Mouse (Mus musculus) midbrain, postnatal 0 days (tissue): Measurements from ENCODE around the gene Grm5. TPM values are rescaled to one million over a fixed set of nuclear protein-coding genes. Genes with fewer than 3 reads are reported as not detected.

Experiments
- ATAC-seq: fragments of 200-750 bp; cut with Nextera tagmentation; 2 replicates; pipeline ENCODE4 v1.8.0; 2017; ENCODE audit warnings: moderate number of reproducible peaks, mild to moderate bottlenecking, moderate TSS enrichment, moderate library complexity; ENCODE audit not compliant: low FRiP score
- DNase-seq: peaks from one replicate; pipeline ENCODE4 v3.0.0-alpha.2; 2015; ENCODE audit warnings: low spot score
- H3K27ac ChIP-seq: fragments of 300-500 bp; sonication (generic); 2 replicates; pipeline ENCODE4 v1.5.1; 2014; ENCODE audit warnings: low read depth, mild to moderate bottlenecking, low read length, mixed read lengths
- H3K27me3 ChIP-seq: fragments of 300-500 bp; sonication (generic); 2 replicates; pipeline ENCODE4 v1.6.1; 2014; ENCODE audit warnings: low read length, control low read depth, mixed read lengths; ENCODE audit not compliant: insufficient read depth
- H3K36me3 ChIP-seq: fragments of 300-500 bp; sonication (generic); 2 replicates; pipeline ENCODE4 v1.6.1; 2014; ENCODE audit warnings: low read length, control low read depth, mixed read lengths; ENCODE audit not compliant: insufficient read depth
- H3K4me1 ChIP-seq: fragments of 300-500 bp; sonication (generic); 2 replicates; pipeline ENCODE4 v1.6.1; 2014; ENCODE audit warnings: mild to moderate bottlenecking, control low read depth, antibody characterized with exemption, low read length, mixed read lengths; ENCODE audit not compliant: insufficient read depth
- H3K4me2 ChIP-seq: fragments of 300-500 bp; sonication (generic); 2 replicates; pipeline ENCODE4 v1.6.1; 2014; ENCODE audit warnings: low read depth, mild to moderate bottlenecking, low read length, mixed read lengths; ENCODE audit not compliant: poor library complexity, severe bottlenecking
- H3K4me3 ChIP-seq: fragments of 300-500 bp; sonication (generic); 2 replicates; pipeline ENCODE4 v1.5.1; 2014; ENCODE audit warnings: low read depth, mild to moderate bottlenecking, low read length, moderate library complexity
- H3K9ac ChIP-seq: fragments of 300-500 bp; sonication (generic); replicated peaks from 2 replicates; pipeline ENCODE4 v1.6.1; 2014; ENCODE audit warnings: mild to moderate bottlenecking, low read length, moderate library complexity, mixed read lengths; ENCODE audit not compliant: poor library complexity, severe bottlenecking
- H3K9me3 ChIP-seq: fragments of 300-500 bp; sonication (generic); 2 replicates; pipeline ENCODE4 v1.6.1; 2016; ENCODE audit warnings: low read length, control low read depth
- CTCF ChIP-seq: IDR thresholded peaks from 2 replicates; pipeline ENCODE4 v1.5.1; 2016; ENCODE audit warnings: antibody characterized with exemption, mild to moderate bottlenecking
- WGBS: fragments of 180-500 bp; shearing (Covaris S2); extraction: QIAGEN DNeasy Blood & Tissue Kit; methylation state at CpG from one replicate; pipeline ENCODE4 v1.1.7; 2014; 5-methylcytosine and 5-hydroxymethylcytosine counted together
- polyA plus RNA-seq: library from polyadenylated mRNA; unstranded; fragments of >200 nt; fragmentation: Nextera tagmentation; extraction: Ambion mirVana; gene quantifications from 2 replicates; pipeline ENCODE4 v1.2.1, GENCODE M21; 2015
- total RNA-seq: library from RNA; depleted of rRNA; stranded (reverse); fragments of >200 nt; gene quantifications from 2 replicates; pipeline ENCODE4 v1.2.3, GENCODE M21; 2014; rRNA removed

The Grm5 gene
- total and polyA plus RNA-seq, 2 experiments from 2014 or later = 73.6 to 237 TPM

DNA sequence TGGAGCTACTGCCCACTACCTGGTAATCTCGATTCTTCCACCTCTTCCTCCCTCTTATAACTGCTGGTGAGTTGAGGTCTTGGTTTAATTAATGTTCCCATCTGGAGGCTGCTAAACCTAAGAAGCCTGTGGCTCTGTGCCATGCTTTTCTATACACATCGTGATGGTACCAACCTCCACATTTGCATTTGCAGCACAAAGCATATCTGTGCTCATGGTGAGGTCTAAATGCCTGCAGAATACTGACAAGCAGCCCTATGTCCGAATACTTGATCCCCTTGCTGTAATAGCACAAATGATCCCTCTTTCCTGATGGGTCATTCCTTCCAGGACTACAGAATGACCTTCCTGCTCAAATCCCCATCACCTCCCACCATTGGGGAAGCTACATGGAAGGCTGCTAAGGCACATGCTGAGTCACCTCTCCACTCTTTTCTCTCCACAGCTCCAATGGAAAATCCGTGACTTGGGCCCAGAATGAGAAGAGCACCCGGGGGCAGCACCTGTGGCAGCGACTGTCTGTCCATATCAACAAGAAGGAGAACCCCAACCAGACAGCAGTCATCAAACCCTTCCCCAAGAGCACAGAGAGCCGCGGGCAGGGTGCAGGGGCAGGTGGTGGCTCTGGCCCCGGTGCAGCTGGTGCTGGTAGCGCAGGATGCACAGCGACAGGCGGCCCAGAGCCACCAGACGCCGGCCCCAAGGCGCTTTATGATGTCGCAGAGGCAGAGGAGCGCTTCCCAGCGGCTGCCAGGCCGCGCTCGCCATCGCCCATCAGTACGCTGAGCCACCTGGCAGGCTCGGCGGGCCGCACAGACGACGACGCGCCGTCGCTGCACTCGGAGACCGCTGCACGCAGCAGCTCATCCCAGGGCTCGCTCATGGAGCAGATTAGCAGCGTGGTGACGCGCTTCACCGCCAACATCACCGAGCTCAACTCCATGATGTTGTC, 545.8 kb downstream of the Grm5 start:
- no peak for TF ChIP-seq CTCF
- H3K9ac ChIP-seq = peak overlapping the region; percentile 42; the same call in 1 of the 2 replicates
- H3K4me2 ChIP-seq = peak overlapping the region; percentile 46
- peak overlapping the region; percentile 43; the same call in 1 of the 2 replicates for H3K27ac ChIP-seq
- DNase-seq (peak; percentile 54), ATAC-seq (peak; percentile 83)
- H3K4me3 ChIP-seq = peak overlapping the region; percentile 18
- no peaks in the 10 kb centered on the region for H3K36me3 ChIP-seq
- H3K4me1 ChIP-seq = peaks cover 5% of the 10 kb centered on the region; the same call in 1 of the 2 replicates
- 14% methylated on average over 41 of the region's 41 CpGs for whole genome bisulfite sequencing
- H3K9me3 ChIP-seq = no peaks in the 10 kb centered on the region
- no peaks in the 10 kb centered on the region for H3K27me3 ChIP-seq

DNA sequence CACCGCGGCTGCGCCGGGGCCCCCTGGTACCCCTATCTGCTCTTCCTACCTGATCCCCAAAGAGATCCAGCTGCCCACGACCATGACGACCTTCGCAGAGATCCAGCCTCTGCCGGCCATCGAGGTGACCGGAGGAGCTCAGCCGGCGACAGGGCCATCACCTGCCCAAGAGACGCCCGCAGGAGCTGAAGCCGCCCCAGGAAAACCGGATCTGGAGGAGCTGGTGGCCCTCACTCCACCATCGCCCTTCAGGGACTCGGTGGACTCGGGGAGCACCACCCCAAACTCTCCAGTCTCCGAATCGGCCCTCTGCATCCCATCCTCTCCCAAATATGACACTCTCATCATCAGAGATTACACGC, 546.5 kb downstream of the Grm5 start:
- DNase-seq (no peak), ATAC-seq (peak; percentile 15; the same call in 1 of the 2 replicates)
- H3K4me2 ChIP-seq = peak overlapping the region; percentile 46
- H3K27me3 ChIP-seq = no peaks in the 10 kb centered on the region
- H3K27ac ChIP-seq = no peak overlapping the region
- no peak for TF ChIP-seq CTCF
- H3K36me3 ChIP-seq = no peaks in the 10 kb centered on the region
- peak overlapping the region; percentile 18 for H3K4me3 ChIP-seq
- H3K9me3 ChIP-seq = no peaks in the 10 kb centered on the region
- H3K4me1 ChIP-seq = peaks cover 5% of the 10 kb centered on the region; the same call in 1 of the 2 replicates
- peak overlapping the region; percentile 42; the same call in 1 of the 2 replicates for H3K9ac ChIP-seq
- 32% methylated on average over 22 of the region's 22 CpGs for WGBS

DNA sequence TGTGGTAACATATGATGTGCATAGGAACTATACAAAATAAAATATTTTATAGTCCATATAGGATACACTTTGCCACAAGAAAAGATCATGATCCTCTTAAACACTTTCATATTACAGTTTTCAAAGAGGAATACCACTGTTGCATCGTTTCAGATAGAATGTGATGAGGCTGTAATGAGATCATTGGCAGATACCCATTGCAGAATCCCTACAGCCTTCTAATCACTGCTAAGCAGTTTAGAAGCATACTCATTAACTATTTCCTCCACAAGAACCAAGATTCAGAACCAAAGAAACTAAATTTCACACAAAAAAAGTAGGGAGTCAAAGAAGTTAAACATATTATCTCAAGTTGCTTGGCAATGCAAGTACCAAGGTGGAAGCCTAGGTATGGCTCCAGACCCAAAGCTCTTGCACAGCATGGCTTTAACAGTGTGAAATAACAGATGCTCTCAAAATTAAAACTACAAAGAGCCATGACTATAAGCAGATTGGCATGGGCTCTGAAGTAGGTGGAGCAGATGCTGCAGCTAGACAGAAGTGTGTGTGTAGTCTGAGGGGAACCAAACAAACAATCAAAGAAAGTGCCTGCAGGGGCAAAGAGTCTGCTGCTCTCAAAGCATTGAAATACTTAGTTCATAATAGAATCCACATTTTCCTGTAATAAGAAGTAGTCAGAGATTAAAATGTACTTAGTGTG, 575.7 kb downstream of the Grm5 start:
- H3K4me3 ChIP-seq = no peak overlapping the region
- peak; percentile 30 for DNase-seq
- no peaks in the 10 kb centered on the region for H3K4me1 ChIP-seq
- H3K9ac ChIP-seq = no peak overlapping the region
- H3K27ac ChIP-seq = no peak overlapping the region
- WGBS = 62% methylated on average over 1 of the region's 1 CpGs
- no peak for ATAC-seq
- no peaks in the 10 kb centered on the region for H3K36me3 ChIP-seq
- no peaks in the 10 kb centered on the region for H3K9me3 ChIP-seq
- no peak for TF ChIP-seq CTCF
- no peaks in the 10 kb centered on the region for H3K27me3 ChIP-seq
- H3K4me2 ChIP-seq = no peak overlapping the region

DNA sequence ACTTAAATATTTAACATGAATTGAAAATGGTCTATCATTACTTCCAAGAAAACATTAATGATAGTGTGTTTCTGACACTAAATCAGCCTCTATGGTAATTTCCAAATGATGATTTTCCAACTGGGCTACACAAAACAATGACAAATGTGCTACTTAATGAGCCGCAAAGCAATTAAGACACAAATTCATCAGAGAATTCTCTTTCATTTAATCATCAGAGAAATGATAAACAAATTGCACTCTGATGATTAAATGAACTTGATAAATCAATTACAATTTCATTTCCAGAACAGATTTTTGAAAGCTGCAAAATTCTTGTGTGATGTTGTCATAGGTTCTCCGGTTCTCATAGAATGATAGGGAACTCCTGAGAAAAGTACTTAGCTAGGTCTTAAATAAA, 577.6 kb downstream of the Grm5 start:
- ATAC-seq (no peak), DNase-seq (peak; percentile 17)
- no peak overlapping the region for H3K9ac ChIP-seq
- no peaks in the 10 kb centered on the region for H3K9me3 ChIP-seq
- 88% methylated on average over 2 of the region's 2 CpGs for WGBS
- no peaks in the 10 kb centered on the region for H3K27me3 ChIP-seq
- no peaks in the 10 kb centered on the region for H3K36me3 ChIP-seq
- H3K27ac ChIP-seq = no peak overlapping the region
- TF ChIP-seq CTCF = no peak
- no peaks in the 10 kb centered on the region for H3K4me1 ChIP-seq
- no peak overlapping the region for H3K4me3 ChIP-seq
- no peak overlapping the region for H3K4me2 ChIP-seq

Other genes starting within 250 kb of the Grm5 start
- gene Tyr, start 90.7 kb upstream of the Grm5 start, total RNA-seq = 0.82 TPM in 1 of 2 replicates, not detected in the other
- 0.02 and 0.04 TPM in 2 replicates for gene Tyr, start 90.7 kb upstream of the Grm5 start, polyA plus RNA-seq